Mouse (Mus musculus) layer of hippocampus, adult 18-20 months (tissue): Measurements from ENCODE around the gene Rtn3. TPM values are rescaled to one million over a fixed set of nuclear protein-coding genes. Genes with fewer than 3 reads are reported as not detected.
A peak's percentile ranks its signal among the peaks of the same experiment; 100 is the strongest.

ENCODE experiments used
- DNase-seq, 2 experiments: peaks; one replicate each; pipeline ENCODE4 v3.0.0; 2022; ENCODE audit warnings: low spot score in 2 of 2
- total RNA-seq, 2 experiments: library from RNA; stranded (reverse); gene quantifications; 2 replicates each; pipeline ENCODE4 v1.2.3; 2021

Gene Rtn3
- total RNA-seq, 2 experiments from 2014 or later, result 755 to 762 TPM

GRCm38 (mm10) chr19:7491960-7492359 lies 8.9 kb upstream of the Rtn3 start:
- DNase-seq, result no peak

- DNase-seq, result no peak
These were observed 4.6 kb upstream of the Rtn3 start for GRCm38 (mm10) chr19:7487680-7488079.

GRCm38 (mm10) chr19:7484076-7484475 lies 995 bp upstream of the Rtn3 start:
- DNase-seq, result peak; percentile 14 to 64

GRCm38 (mm10) chr19:7483512-7483882 lies 416 bp upstream of the Rtn3 start:
- peak; percentile 57 to 80 for DNase-seq

GRCm38 (mm10) chr19:7482266-7482598 lies 849 bp downstream of the Rtn3 start:
- no peak for DNase-seq

GRCm38 (mm10) chr19:7481541-7482265 lies 1.4 kb downstream of the Rtn3 start:
- peak; percentile 43 to 70 for DNase-seq

- DNase-seq, result no peak
These were observed 3.3 kb downstream of the Rtn3 start for GRCm38 (mm10) chr19:7479751-7480248.

GRCm38 (mm10) chr19:7470643-7471042 lies 12.4 kb downstream of the Rtn3 start:
- no peak for DNase-seq

- no peak for DNase-seq
These were observed 15.2 kb downstream of the Rtn3 start for GRCm38 (mm10) chr19:7467915-7468314.

GRCm38 (mm10) chr19:7459370-7459769 lies 23.7 kb downstream of the Rtn3 start:
- no peak for DNase-seq

GRCm38 (mm10) chr19:7458901-7459300 lies 24.2 kb downstream of the Rtn3 start:
- DNase-seq, result no peak

GRCm38 (mm10) chr19:7456803-7457202 lies 26.3 kb downstream of the Rtn3 start:
- no peak for DNase-seq

GRCm38 (mm10) chr19:7445596-7445995 lies 37.5 kb downstream of the Rtn3 start:
- no peak for DNase-seq

GRCm38 (mm10) chr19:7445105-7445504 lies 38.0 kb downstream of the Rtn3 start:
- DNase-seq, result no peak

GRCm38 (mm10) chr19:7441493-7441892 lies 41.6 kb downstream of the Rtn3 start:
- DNase-seq, result peak in 1 of 2 experiments; percentile 80

GRCm38 (mm10) chr19:7438295-7438694 lies 44.8 kb downstream of the Rtn3 start:
- DNase-seq, result no peak

GRCm38 (mm10) chr19:7436061-7436970 lies 46.8 kb downstream of the Rtn3 start:
- peak in 1 of 2 experiments; percentile 81 for DNase-seq

- no peak for DNase-seq
These were observed 48.2 kb downstream of the Rtn3 start for GRCm38 (mm10) chr19:7434887-7435286.

GRCm38 (mm10) chr19:7425398-7425775 lies 57.7 kb downstream of the Rtn3 start:
- DNase-seq, result no peak

GRCm38 (mm10) chr19:7424590-7425397 lies 58.3 kb downstream of the Rtn3 start:
- DNase-seq, result no peak

- no peak for DNase-seq
These were observed 59.0 kb downstream of the Rtn3 start for GRCm38 (mm10) chr19:7424131-7424530.
